Mouse (Mus musculus) myocyte (in vitro differentiated cells): ENCODE measurements around the gene Gsdma.

Experiments used
- CEBPB ChIP-seq: IDR thresholded peaks from 2 replicates; pipeline ENCODE4 v1.6.1; 2011; ENCODE audit warnings: mild to moderate bottlenecking, moderate library complexity; ENCODE audit not compliant: poor library complexity, insufficient read depth, severe bottlenecking
- E2F4 ChIP-seq: IDR thresholded peaks from one replicate; pipeline ENCODE4 v1.6.1; 2011; ENCODE audit warnings: mild to moderate bottlenecking, control low read depth, moderate library complexity; ENCODE audit not compliant: insufficient read depth
- MAX ChIP-seq: IDR thresholded peaks from one replicate; pipeline ENCODE4 v1.6.1; 2011; ENCODE audit warnings: low read depth, mild to moderate bottlenecking, control low read depth
- MYOD1 ChIP-seq, 3 experiments: IDR thresholded peaks; one replicate each; pipeline ENCODE4 v1.6.1; 2011; ENCODE audit warnings: control low read depth in 2 of 3, low read depth in 2 of 3, mild to moderate bottlenecking in 2 of 3, moderate library complexity in 1 of 3; ENCODE audit not compliant: insufficient read length in 2 of 3, control insufficient read depth in 1 of 3
- MYOG ChIP-seq, 3 experiments: IDR thresholded peaks; one replicate each; pipeline ENCODE4 v1.6.1; 2011; ENCODE audit warnings: control low read depth in 2 of 3, low read depth in 2 of 3, mild to moderate bottlenecking in 2 of 3; ENCODE audit not compliant: insufficient read length in 2 of 3, control insufficient read depth in 1 of 3, insufficient read depth in 1 of 3
- POLR2A ChIP-seq: IDR thresholded peaks from one replicate; pipeline ENCODE4 v1.6.1; 2011; ENCODE audit warnings: low read depth, mild to moderate bottlenecking, control low read depth, moderate library complexity; ENCODE audit not compliant: insufficient read length
- POLR2AphosphoS2 ChIP-seq: IDR thresholded peaks from one replicate; pipeline ENCODE4 v1.6.1; 2011; ENCODE audit warnings: low read depth, control low read depth; ENCODE audit not compliant: insufficient read length
- SRF ChIP-seq: IDR thresholded peaks from one replicate; pipeline ENCODE4 v1.6.1; 2011; ENCODE audit warnings: low read depth; ENCODE audit not compliant: control insufficient read depth, insufficient read length
- TCF12 ChIP-seq: IDR thresholded peaks from one replicate; pipeline ENCODE4 v1.6.1; 2011; ENCODE audit warnings: mild to moderate bottlenecking, control low read depth; ENCODE audit not compliant: poor library complexity, insufficient read depth, severe bottlenecking
- USF1 ChIP-seq: IDR thresholded peaks from one replicate; pipeline ENCODE4 v1.6.1; 2011; ENCODE audit warnings: low read depth, mild to moderate bottlenecking, control low read depth, moderate library complexity

DNA sequence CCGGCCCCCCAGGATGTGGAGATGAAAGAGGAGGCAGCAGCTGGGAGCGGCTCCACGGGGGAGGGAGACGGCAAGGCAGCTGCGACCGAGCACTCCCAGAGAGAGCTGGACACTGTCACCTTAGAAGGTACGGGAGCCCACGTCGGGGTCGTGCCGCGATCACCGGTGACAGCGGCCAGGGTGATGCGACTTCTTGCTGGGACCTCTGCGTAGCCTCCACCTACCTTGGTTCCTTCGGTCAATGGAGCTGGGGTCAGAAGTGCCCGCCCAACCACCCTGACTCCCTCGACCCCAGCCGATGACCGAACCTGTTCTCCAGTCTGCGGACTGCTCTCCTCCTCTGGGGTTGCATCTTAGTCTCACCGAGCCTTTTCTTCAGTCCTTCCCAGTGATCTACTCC, 18.7 kb downstream of the Gsdma start:
- TF ChIP-seq POLR2A = no peak
- TF ChIP-seq POLR2AphosphoS2 = no peak
- no peak for TF ChIP-seq MAX
- no peak for TF ChIP-seq TCF12
- no peak for TF ChIP-seq SRF
- TF ChIP-seq USF1 = no peak
- TF ChIP-seq E2F4 = no peak
- TF ChIP-seq CEBPB = no peak
- no peak for TF ChIP-seq MYOG (IDR thresholded peaks at IDR 0.05; ENCODE audit: control insufficient read depth in 1 of 3, insufficient read depth in 1 of 3, insufficient read length in 2 of 3, low read depth in 2 of 3)
- no peak for TF ChIP-seq MYOD1 (IDR thresholded peaks at IDR 0.05; ENCODE audit: control insufficient read depth in 1 of 3, insufficient read length in 2 of 3, low read depth in 2 of 3)
